ENCODE assay signal across 28 mouse cellular contexts in genomic region chr8:13263376-13263775, GRCm38 (mm10). TPM values are rescaled to one million over a fixed set of nuclear protein-coding genes. Genes with fewer than 3 reads are reported as not detected.
DNase-seq lines count a peak whose midpoint lies in the region; ATAC-seq lines count a peak whose summit lies in the region.
"Had no signal": no experiment of that assay in that cellular context is flagged by ENCODE, and none has a peak within 500 bp of the region (broad histone marks: within the 10 kb centered on the region; RNA-seq: fewer than 3 reads in every experiment).

No protein-coding gene starts in this region.

- peaks cover 36% of the 10 kb centered on the region for H3K36me3 ChIP-seq in embryonic facial prominence, embryonic 15.5 days
- peaks cover 32% of the 10 kb centered on the region for H3K36me3 ChIP-seq in embryonic facial prominence, embryonic 10.5 days (replicated peaks)

- no peak overlapping the region for H3K9ac ChIP-seq in embryonic facial prominence, embryonic 15.5 days
- H3K9ac ChIP-seq: embryonic facial prominence, embryonic 13.5 days; forebrain, embryonic 13.5 days; heart, embryonic 13.5 days; hindbrain, embryonic 14.5 days; intestine, embryonic 15.5 days had no signal

- H3K4me1 ChIP-seq in embryonic facial prominence, embryonic 15.5 days, result no peaks in the 10 kb centered on the region
- no peaks in the 10 kb centered on the region for H3K4me1 ChIP-seq in embryonic facial prominence, embryonic 10.5 days
- H3K4me1 ChIP-seq: embryonic facial prominence, embryonic 13.5 days; forebrain, embryonic 10.5 days; forebrain, embryonic 13.5 days; heart, embryonic 10.5 days; heart, embryonic 13.5 days; intestine, embryonic 15.5 days had no signal

- no peaks in the 10 kb centered on the region for H3K27me3 ChIP-seq in embryonic facial prominence, embryonic 15.5 days
- H3K27me3 ChIP-seq in embryonic facial prominence, embryonic 10.5 days (replicated peaks; ENCODE audit: low read depth, poor library complexity, severe bottlenecking), result no peaks in the 10 kb centered on the region
- H3K27me3 ChIP-seq: embryonic facial prominence, embryonic 13.5 days; forebrain, embryonic 13.5 days; heart, embryonic 13.5 days; intestine, embryonic 15.5 days; Patski had no signal

- DNase-seq in embryonic facial prominence, embryonic 10.5 days (ENCODE audit: low spot score), result no peak
- DNase-seq in thymus, postnatal 0 days (ENCODE audit: low spot score), result peak; percentile 23
- DNase-seq in thymus, postnatal 14 days, result no peak
- peak; percentile 20 for DNase-seq in induced T-regulatory cell, adult 2 months (ENCODE audit: low read depth)
- DNase-seq in yolk sac, embryonic 10.5 days (ENCODE audit: low spot score), result no peak
- DNase-seq in right cerebral cortex, adult 2 months (ENCODE audit: low spot score in 2 of 2), result no peak
- DNase-seq: adrenal gland, adult 2 months; adrenal gland, postnatal 14 days; B cell, adult 2 months; cerebellum, adult 11-12 months; cerebellum, adult 8-10 months; cerebellum, postnatal 14 days; gastrocnemius, postnatal 10 days; gastrocnemius, postnatal 36 days; heart, adult 2 months; heart, postnatal 14 days; heart, postnatal 4 days had no signal

- WGBS in embryonic facial prominence, embryonic 15.5 days, result 42% methylated on average over 3 of the region's 3 CpGs
- 72% methylated on average over 3 of the region's 3 CpGs for WGBS in embryonic facial prominence, embryonic 10.5 days

- H3K27ac ChIP-seq in embryonic facial prominence, embryonic 15.5 days (replicated peaks), result 0 out of 2 replicates have a peak overlapping the region, but pooled peaks have one; percentile 22
- H3K27ac ChIP-seq in embryonic facial prominence, embryonic 10.5 days (replicated peaks), result no peak overlapping the region
- H3K27ac ChIP-seq: embryonic facial prominence, embryonic 13.5 days; forebrain, embryonic 10.5 days; forebrain, embryonic 13.5 days; heart, adult 2 months; heart, embryonic 10.5 days; heart, embryonic 13.5 days; hindbrain, embryonic 14.5 days; intestine, embryonic 15.5 days had no signal

- no peaks in the 10 kb centered on the region for H3K9me3 ChIP-seq in embryonic facial prominence, embryonic 15.5 days (replicated peaks)
- no peaks in the 10 kb centered on the region for H3K9me3 ChIP-seq in embryonic facial prominence, embryonic 10.5 days
- H3K9me3 ChIP-seq: embryonic facial prominence, embryonic 13.5 days; forebrain, embryonic 10.5 days; forebrain, embryonic 13.5 days; heart, embryonic 10.5 days; heart, embryonic 13.5 days; intestine, embryonic 15.5 days had no signal

- no peak for ATAC-seq in embryonic facial prominence, embryonic 15.5 days (ENCODE audit: insufficient number of reproducible peaks, low FRiP score, low TSS enrichment, low read depth)
- ATAC-seq in activated CD4-positive, CD25-positive, alpha-beta regulatory T cell, adult 4 months, result peak; percentile 69
- ATAC-seq: forebrain, embryonic 13.5 days; forebrain, embryonic 16.5 days; intestine, embryonic 15.5 days; Patski had no signal

- no peak overlapping the region for H3K4me3 ChIP-seq in embryonic facial prominence, embryonic 15.5 days (replicated peaks)
- H3K4me3 ChIP-seq in embryonic facial prominence, embryonic 10.5 days, result no peak overlapping the region
- H3K4me3 ChIP-seq: embryonic facial prominence, embryonic 13.5 days; forebrain, embryonic 10.5 days; forebrain, embryonic 13.5 days; heart, adult 2 months; heart, embryonic 10.5 days; heart, embryonic 13.5 days; intestine, embryonic 15.5 days had no signal

- H3K4me2 ChIP-seq in embryonic facial prominence, embryonic 15.5 days (replicated peaks), result no peak overlapping the region
- H3K4me2 ChIP-seq: embryonic facial prominence, embryonic 13.5 days; forebrain, embryonic 13.5 days; heart, embryonic 13.5 days; hindbrain, embryonic 14.5 days; intestine, embryonic 15.5 days had no signal

RNA-seq across cellular contexts. Expression of gene Adprhl1, which starts 9.4 kb away (rescaled TPM):
- 4.4 and 6.1 TPM in 2 replicates for polyA plus RNA-seq in embryonic facial prominence, embryonic 15.5 days (2015; fragmentation: Nextera tagmentation; extraction: Ambion mirVana)
- polyA plus RNA-seq in embryonic facial prominence, embryonic 10.5 days (2016; fragmentation: Nextera tagmentation; extraction: Ambion mirVana), result 0.39 and 0.70 TPM in 2 replicates
- polyA plus RNA-seq in thymus, postnatal 0 days (2015; fragmentation: Nextera tagmentation; extraction: Ambion mirVana), result 0.31 TPM in 1 of 2 replicates, not detected in the other
- not detected for polyA plus RNA-seq in activated CD4-positive, CD25-positive, alpha-beta regulatory T cell, adult 4 months (2017; shearing (Covaris generic))
- polyA plus RNA-seq: embryonic facial prominence, embryonic 13.5 days; forebrain, embryonic 10.5 days; forebrain, embryonic 13.5 days; forebrain, embryonic 16.5 days; hindbrain, embryonic 14.5 days had no signal

RNA-seq across cellular contexts. Expression of gene Dcun1d2, which starts 24.6 kb away (rescaled TPM):
- 29.4 and 29.7 TPM in 2 replicates for polyA plus RNA-seq in embryonic facial prominence, embryonic 15.5 days (2015; fragmentation: Nextera tagmentation; extraction: Ambion mirVana)
- polyA plus RNA-seq in embryonic facial prominence, embryonic 10.5 days (2016; fragmentation: Nextera tagmentation; extraction: Ambion mirVana), result 22.5 and 23.7 TPM in 2 replicates
- 21.9 and 24.2 TPM in 2 replicates for polyA plus RNA-seq in thymus, postnatal 0 days (2015; fragmentation: Nextera tagmentation; extraction: Ambion mirVana)
- 10 to 100 TPM; 18.4 to 21.2 TPM for polyA plus RNA-seq in activated CD4-positive, CD25-positive, alpha-beta regulatory T cell, adult 4 months (2017; shearing (Covaris generic))

RNA-seq across cellular contexts. Expression of gene Tmco3, which starts 24.6 kb away (rescaled TPM):
- polyA plus RNA-seq in embryonic facial prominence, embryonic 15.5 days (2015; fragmentation: Nextera tagmentation; extraction: Ambion mirVana), result 44.8 and 52.4 TPM in 2 replicates
- 33.7 and 37.8 TPM in 2 replicates for polyA plus RNA-seq in embryonic facial prominence, embryonic 10.5 days (2016; fragmentation: Nextera tagmentation; extraction: Ambion mirVana)
- 14.0 and 19.1 TPM in 2 replicates for polyA plus RNA-seq in thymus, postnatal 0 days (2015; fragmentation: Nextera tagmentation; extraction: Ambion mirVana)
- polyA plus RNA-seq in activated CD4-positive, CD25-positive, alpha-beta regulatory T cell, adult 4 months (2017; shearing (Covaris generic)), result 10 to 100 TPM; 21.8 to 26.2 TPM

Comparison
In these comparisons a context has a peak if more than half of its experiments do, and no peak if none do; other contexts are left out.
1. DNase-seq: peak in thymus, postnatal 0 days (single experiment) and induced T-regulatory cell, adult 2 months (single experiment); none in embryonic facial prominence, embryonic 10.5 days (single experiment), thymus, postnatal 14 days (single experiment), yolk sac, embryonic 10.5 days (single experiment) and right cerebral cortex, adult 2 months (0 of 2).